Comparison of ENCODE assay signal across 17 mouse cellular contexts in genomic region chr12:112191753-112192152, GRCm38 (mm10). TPM values are rescaled to one million over a fixed set of nuclear protein-coding genes. Genes with fewer than 3 reads are reported as not detected.
"Had no signal": no experiment of that assay in that cellular context is flagged by ENCODE, and none has a peak within 500 bp of the region (broad histone marks: within the 10 kb centered on the region; RNA-seq: fewer than 3 reads in every experiment).

No protein-coding gene starts in this region.

- ATAC-seq: midbrain, embryonic 15.5 days had no signal

- H3K27ac ChIP-seq: kidney, embryonic 15.5 days; left cerebral cortex, adult 2 months; liver, embryonic 13.5 days; midbrain, embryonic 15.5 days; neural tube, embryonic 12.5 days; neural tube, embryonic 15.5 days had no signal

- H3K27me3 ChIP-seq: midbrain, embryonic 15.5 days had no signal

- H3K4me2 ChIP-seq: kidney, embryonic 15.5 days; liver, embryonic 13.5 days; midbrain, embryonic 11.5 days; midbrain, embryonic 15.5 days; neural tube, embryonic 12.5 days; neural tube, embryonic 15.5 days had no signal

- H3K9ac ChIP-seq: kidney, embryonic 15.5 days; liver, embryonic 13.5 days; midbrain, embryonic 15.5 days; neural tube, embryonic 12.5 days; neural tube, embryonic 15.5 days had no signal

- H3K4me3 ChIP-seq: kidney, embryonic 15.5 days; left cerebral cortex, adult 2 months; liver, embryonic 13.5 days; midbrain, embryonic 15.5 days; neural tube, embryonic 12.5 days; neural tube, embryonic 15.5 days had no signal

- DNase-seq: kidney, adult 8-10 months; kidney, postnatal 10 days; kidney, postnatal 36 days; liver, embryonic 13.5 days; lung, adult 2 months; lung, postnatal 14 days; lung, postnatal 4 days; thymus, adult 2 months; thymus, postnatal 14 days; thymus, postnatal 4 days had no signal

- H3K4me1 ChIP-seq: liver, embryonic 13.5 days had no signal

- H3K36me3 ChIP-seq: kidney, embryonic 15.5 days; liver, embryonic 13.5 days; midbrain, embryonic 15.5 days; neural tube, embryonic 12.5 days; neural tube, embryonic 15.5 days had no signal

- H3K9me3 ChIP-seq: kidney, embryonic 15.5 days; liver, embryonic 13.5 days; midbrain, embryonic 15.5 days; neural tube, embryonic 12.5 days; neural tube, embryonic 15.5 days had no signal

RNA-seq across cellular contexts. Expression of gene Kif26a, which starts 45.7 kb away (rescaled TPM):
- total RNA-seq: megakaryocyte progenitor cell, adult 5-6 weeks had no signal
